Mouse (Mus musculus): ENCODE measurements around the gene Grin2a. TPM values are rescaled to one million over a fixed set of nuclear protein-coding genes. Genes with fewer than 3 reads are reported as not detected.

Gene Grin2a
- polyA plus RNA-seq, 1 experiment from 2014 or later, result 0.34 TPM

GRCm38 (mm10) chr16:9947430-9947829 lies 47.9 kb downstream of the Grin2a start:
- Histone ChIP-seq H3K4me3 (ENCODE audit: low read length) (no peak overlapping the region), H3K27ac (ENCODE audit: low read length) (no peak overlapping the region), H3K4me2 (ENCODE audit: low read depth, low read length) (no peak overlapping the region), H3K27me3 (ENCODE audit: control insufficient read depth, insufficient read depth, low read length) (no peaks in the 10 kb centered on the region), H3K4me1 (ENCODE audit: control insufficient read depth, insufficient read depth, low read length) (no peaks in the 10 kb centered on the region), H3K9ac (ENCODE audit: low read length) (no peak overlapping the region), H3K9me3 (replicated peaks; ENCODE audit: control insufficient read depth, low read length) (no peaks in the 10 kb centered on the region), H3K36me3 (ENCODE audit: control insufficient read depth, insufficient read depth) (no peaks in the 10 kb centered on the region)
- WGBS, result 75% methylated on average over 3 of the region's 3 CpGs
- ATAC-seq (replicated peaks; ENCODE audit: extremely low read depth, insufficient read depth, low FRiP score), result no peak

- H3K27me3 ChIP-seq (ENCODE audit: control insufficient read depth, insufficient read depth, low read length), result no peaks in the 10 kb centered on the region
- no peak for ATAC-seq (replicated peaks; ENCODE audit: extremely low read depth, insufficient read depth, low FRiP score)
- H3K9ac ChIP-seq (ENCODE audit: low read length), result no peak overlapping the region
- no peak overlapping the region for H3K4me3 ChIP-seq (ENCODE audit: low read length)
- 58% methylated on average over 5 of the region's 5 CpGs for WGBS
- H3K9me3 ChIP-seq (replicated peaks; ENCODE audit: control insufficient read depth, low read length), result no peaks in the 10 kb centered on the region
- H3K36me3 ChIP-seq (ENCODE audit: control insufficient read depth, insufficient read depth), result no peaks in the 10 kb centered on the region
- no peak overlapping the region for H3K27ac ChIP-seq (ENCODE audit: low read length)
- no peak overlapping the region for H3K4me2 ChIP-seq (ENCODE audit: low read depth, low read length)
- no peaks in the 10 kb centered on the region for H3K4me1 ChIP-seq (ENCODE audit: control insufficient read depth, insufficient read depth, low read length)
Measured at GRCm38 (mm10) chr16:9944836-9945235, 50.5 kb downstream of the Grin2a start.

GRCm38 (mm10) chr16:9941306-9941930 lies 53.9 kb downstream of the Grin2a start:
- no peak overlapping the region for H3K9ac ChIP-seq (ENCODE audit: low read length)
- ATAC-seq (replicated peaks; ENCODE audit: extremely low read depth, insufficient read depth, low FRiP score), result no peak
- 40% methylated on average over 8 of the region's 8 CpGs for WGBS
- no peak overlapping the region for H3K4me2 ChIP-seq (ENCODE audit: low read depth, low read length)
- no peaks in the 10 kb centered on the region for H3K9me3 ChIP-seq (replicated peaks; ENCODE audit: control insufficient read depth, low read length)
- no peaks in the 10 kb centered on the region for H3K36me3 ChIP-seq (ENCODE audit: control insufficient read depth, insufficient read depth)
- no peaks in the 10 kb centered on the region for H3K4me1 ChIP-seq (ENCODE audit: control insufficient read depth, insufficient read depth, low read length)
- H3K27me3 ChIP-seq (ENCODE audit: control insufficient read depth, insufficient read depth, low read length), result no peaks in the 10 kb centered on the region
- H3K27ac ChIP-seq (ENCODE audit: low read length), result no peak overlapping the region
- no peak overlapping the region for H3K4me3 ChIP-seq (ENCODE audit: low read length)

GRCm38 (mm10) chr16:9940716-9941115 lies 54.6 kb downstream of the Grin2a start:
- ATAC-seq (replicated peaks; ENCODE audit: extremely low read depth, insufficient read depth, low FRiP score), result no peak
- H3K9ac ChIP-seq (ENCODE audit: low read length), result no peak overlapping the region
- H3K4me1 ChIP-seq (ENCODE audit: control insufficient read depth, insufficient read depth, low read length), result no peaks in the 10 kb centered on the region
- WGBS, result 74% methylated on average over 7 of the region's 7 CpGs
- H3K4me2 ChIP-seq (ENCODE audit: low read depth, low read length), result no peak overlapping the region
- no peaks in the 10 kb centered on the region for H3K27me3 ChIP-seq (ENCODE audit: control insufficient read depth, insufficient read depth, low read length)
- no peak overlapping the region for H3K27ac ChIP-seq (ENCODE audit: low read length)
- no peak overlapping the region for H3K4me3 ChIP-seq (ENCODE audit: low read length)
- no peaks in the 10 kb centered on the region for H3K9me3 ChIP-seq (replicated peaks; ENCODE audit: control insufficient read depth, low read length)
- H3K36me3 ChIP-seq (ENCODE audit: control insufficient read depth, insufficient read depth), result no peaks in the 10 kb centered on the region

GRCm38 (mm10) chr16:9910672-9911071 lies 84.7 kb downstream of the Grin2a start:
- Histone ChIP-seq H3K27me3 (ENCODE audit: control insufficient read depth, insufficient read depth, low read length) (no peaks in the 10 kb centered on the region), H3K4me1 (ENCODE audit: control insufficient read depth, insufficient read depth, low read length) (no peaks in the 10 kb centered on the region), H3K9me3 (replicated peaks; ENCODE audit: control insufficient read depth, low read length) (no peaks in the 10 kb centered on the region), H3K36me3 (ENCODE audit: control insufficient read depth, insufficient read depth) (no peaks in the 10 kb centered on the region), H3K9ac (ENCODE audit: low read length) (no peak overlapping the region), H3K27ac (ENCODE audit: low read length) (no peak overlapping the region), H3K4me2 (ENCODE audit: low read depth, low read length) (no peak overlapping the region), H3K4me3 (ENCODE audit: low read length) (no peak overlapping the region)
- ATAC-seq (replicated peaks; ENCODE audit: extremely low read depth, insufficient read depth, low FRiP score), result no peak
- WGBS, result 63% methylated on average over 3 of the region's 3 CpGs

- no peak for ATAC-seq (replicated peaks; ENCODE audit: extremely low read depth, insufficient read depth, low FRiP score)
- no peaks in the 10 kb centered on the region for H3K27me3 ChIP-seq (ENCODE audit: control insufficient read depth, insufficient read depth, low read length)
- 68% methylated on average over 4 of the region's 4 CpGs for WGBS
Measured at GRCm38 (mm10) chr16:9909225-9909624, 86.1 kb downstream of the Grin2a start.

GRCm38 (mm10) chr16:9904443-9904842 lies 90.9 kb downstream of the Grin2a start:
- WGBS, result 61% methylated on average over 6 of the region's 6 CpGs
- H3K4me2 ChIP-seq (ENCODE audit: low read depth, low read length), result no peak overlapping the region

More at GRCm38 (mm10) chr16:9909225-9909624, 86.1 kb downstream of the Grin2a start:
- H3K9me3 ChIP-seq (replicated peaks; ENCODE audit: control insufficient read depth, low read length), result no peaks in the 10 kb centered on the region
- no peak overlapping the region for H3K27ac ChIP-seq (ENCODE audit: low read length)
- H3K4me1 ChIP-seq (ENCODE audit: control insufficient read depth, insufficient read depth, low read length), result no peaks in the 10 kb centered on the region
- H3K4me2 ChIP-seq (ENCODE audit: low read depth, low read length), result no peak overlapping the region
- no peak overlapping the region for H3K4me3 ChIP-seq (ENCODE audit: low read length)
- no peaks in the 10 kb centered on the region for H3K36me3 ChIP-seq (ENCODE audit: control insufficient read depth, insufficient read depth)
- no peak overlapping the region for H3K9ac ChIP-seq (ENCODE audit: low read length)

GRCm38 (mm10) chr16:9902680-9903463 lies 92.5 kb downstream of the Grin2a start:
- H3K4me2 ChIP-seq (ENCODE audit: low read depth, low read length), result no peak overlapping the region
- H3K9me3 ChIP-seq (replicated peaks; ENCODE audit: control insufficient read depth, low read length), result no peaks in the 10 kb centered on the region
- no peaks in the 10 kb centered on the region for H3K4me1 ChIP-seq (ENCODE audit: control insufficient read depth, insufficient read depth, low read length)
- H3K27me3 ChIP-seq (ENCODE audit: control insufficient read depth, insufficient read depth, low read length), result no peaks in the 10 kb centered on the region
- H3K27ac ChIP-seq (ENCODE audit: low read length), result no peak overlapping the region
- no peak for ATAC-seq (replicated peaks; ENCODE audit: extremely low read depth, insufficient read depth, low FRiP score)
- no peaks in the 10 kb centered on the region for H3K36me3 ChIP-seq (ENCODE audit: control insufficient read depth, insufficient read depth)
- 76% methylated on average over 5 of the region's 5 CpGs for WGBS
- no peak overlapping the region for H3K9ac ChIP-seq (ENCODE audit: low read length)
- no peak overlapping the region for H3K4me3 ChIP-seq (ENCODE audit: low read length)

More at GRCm38 (mm10) chr16:9904443-9904842, 90.9 kb downstream of the Grin2a start:
- Histone ChIP-seq H3K36me3 (ENCODE audit: control insufficient read depth, insufficient read depth) (no peaks in the 10 kb centered on the region), H3K27me3 (ENCODE audit: control insufficient read depth, insufficient read depth, low read length) (no peaks in the 10 kb centered on the region), H3K4me3 (ENCODE audit: low read length) (no peak overlapping the region), H3K9ac (ENCODE audit: low read length) (no peak overlapping the region), H3K27ac (ENCODE audit: low read length) (no peak overlapping the region), H3K4me1 (ENCODE audit: control insufficient read depth, insufficient read depth, low read length) (no peaks in the 10 kb centered on the region), H3K9me3 (replicated peaks; ENCODE audit: control insufficient read depth, low read length) (no peaks in the 10 kb centered on the region)
- no peak for ATAC-seq (replicated peaks; ENCODE audit: extremely low read depth, insufficient read depth, low FRiP score)

- no peak overlapping the region for H3K9ac ChIP-seq (ENCODE audit: low read length)
- no peaks in the 10 kb centered on the region for H3K4me1 ChIP-seq (ENCODE audit: control insufficient read depth, insufficient read depth, low read length)
- H3K36me3 ChIP-seq (ENCODE audit: control insufficient read depth, insufficient read depth), result no peaks in the 10 kb centered on the region
- H3K27me3 ChIP-seq (ENCODE audit: control insufficient read depth, insufficient read depth, low read length), result no peaks in the 10 kb centered on the region
- 37% methylated on average over 1 of the region's 1 CpGs for WGBS
- no peak overlapping the region for H3K4me2 ChIP-seq (ENCODE audit: low read depth, low read length)
- H3K27ac ChIP-seq (ENCODE audit: low read length), result no peak overlapping the region
- H3K4me3 ChIP-seq (ENCODE audit: low read length), result no peak overlapping the region
- ATAC-seq (replicated peaks; ENCODE audit: extremely low read depth, insufficient read depth, low FRiP score), result no peak
- no peaks in the 10 kb centered on the region for H3K9me3 ChIP-seq (replicated peaks; ENCODE audit: control insufficient read depth, low read length)
Measured at GRCm38 (mm10) chr16:9901433-9901832, 93.9 kb downstream of the Grin2a start.
